Mouse (Mus musculus) heart, adult 11 months (tissue): ENCODE data around the gene Uqcrc1.

Source experiments
- DNase-seq: peaks from one replicate; pipeline ENCODE4 v3.0.0; 2022

Gene Uqcrc1

GRCm38 (mm10) chr9:108987704-108988350 lies 51.4 kb downstream of the Uqcrc1 start:
- peak; percentile 97 for DNase-seq

DNA sequence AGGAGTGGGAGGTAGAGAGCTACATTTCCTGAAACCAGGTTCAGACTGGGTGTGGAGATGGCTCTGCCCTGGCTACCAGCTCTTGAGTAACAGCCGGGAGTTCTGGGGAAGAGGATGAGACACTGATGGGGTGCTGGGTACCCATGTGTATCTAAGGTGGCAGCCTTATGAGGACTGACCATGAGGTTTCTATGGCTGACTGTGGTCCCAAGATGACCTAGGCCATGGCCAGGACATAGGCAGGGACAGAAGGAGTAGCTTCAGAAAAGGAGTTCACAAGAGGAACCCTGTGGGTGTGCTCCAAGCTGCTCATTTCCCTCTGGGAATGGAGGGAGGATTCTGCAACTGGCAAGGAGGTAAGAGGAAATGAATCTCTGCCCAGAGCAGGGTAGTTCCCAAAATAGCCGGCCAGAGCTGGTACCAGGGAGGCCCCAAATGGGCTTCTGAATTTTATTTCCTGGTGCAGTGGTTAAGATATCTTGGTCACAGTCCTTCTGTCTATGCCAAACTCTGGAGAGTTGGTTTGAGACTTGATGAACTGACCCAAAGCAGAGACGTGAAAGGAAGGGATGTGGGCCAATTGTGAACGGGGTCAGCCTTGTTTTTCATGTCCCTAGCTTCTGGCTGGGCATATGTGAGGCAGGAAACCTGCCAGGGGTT lies 53.5 kb downstream of the Uqcrc1 start:
- DNase-seq = peak; percentile 96

DNA sequence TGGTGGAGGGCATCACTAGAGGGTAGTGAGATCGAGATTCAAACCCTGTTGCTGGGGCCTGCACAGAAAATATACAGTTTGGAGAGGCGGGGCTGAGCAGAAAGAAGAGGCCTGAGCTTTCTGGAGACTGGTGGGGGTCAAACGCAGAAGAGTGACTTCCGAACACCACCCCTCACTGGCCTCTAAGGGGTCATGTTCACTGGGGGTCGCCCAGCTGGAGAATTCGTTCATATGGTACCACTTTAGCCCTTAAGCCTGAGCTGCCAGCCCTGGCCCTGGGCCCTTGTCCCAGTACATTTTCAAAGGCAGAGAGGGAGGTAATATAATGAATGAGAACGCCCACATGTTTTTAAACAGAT lies 54.0 kb downstream of the Uqcrc1 start:
- DNase-seq = peak; percentile 94

GRCm38 (mm10) chr9:108991428-108992084 lies 55.1 kb downstream of the Uqcrc1 start, which contains the start of gene Pfkfb4:
Pfkfb4 (plus strand) TSS chr9:108991778.
- peak; percentile 100 for DNase-seq

DNA sequence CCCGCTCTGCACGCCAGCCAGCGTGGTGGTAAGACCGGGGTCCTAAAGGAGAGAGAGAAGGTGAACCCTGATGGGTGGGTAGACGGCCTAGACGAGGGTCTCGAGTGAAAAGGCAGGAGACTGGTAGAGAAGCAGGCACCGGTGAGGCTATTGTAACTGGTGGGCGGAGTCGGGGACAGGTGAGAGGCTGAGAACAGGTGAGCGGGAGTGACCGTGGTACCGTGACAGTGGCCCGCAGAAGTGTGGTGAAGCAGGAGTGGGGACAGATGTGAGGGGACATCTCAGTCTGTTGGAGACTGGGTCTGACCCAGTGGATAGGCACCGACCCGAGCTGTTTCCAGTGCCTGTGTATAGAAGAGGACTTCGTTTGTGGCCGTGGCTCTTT lies 55.6 kb downstream of the Uqcrc1 start:
- DNase-seq = no peak

DNA sequence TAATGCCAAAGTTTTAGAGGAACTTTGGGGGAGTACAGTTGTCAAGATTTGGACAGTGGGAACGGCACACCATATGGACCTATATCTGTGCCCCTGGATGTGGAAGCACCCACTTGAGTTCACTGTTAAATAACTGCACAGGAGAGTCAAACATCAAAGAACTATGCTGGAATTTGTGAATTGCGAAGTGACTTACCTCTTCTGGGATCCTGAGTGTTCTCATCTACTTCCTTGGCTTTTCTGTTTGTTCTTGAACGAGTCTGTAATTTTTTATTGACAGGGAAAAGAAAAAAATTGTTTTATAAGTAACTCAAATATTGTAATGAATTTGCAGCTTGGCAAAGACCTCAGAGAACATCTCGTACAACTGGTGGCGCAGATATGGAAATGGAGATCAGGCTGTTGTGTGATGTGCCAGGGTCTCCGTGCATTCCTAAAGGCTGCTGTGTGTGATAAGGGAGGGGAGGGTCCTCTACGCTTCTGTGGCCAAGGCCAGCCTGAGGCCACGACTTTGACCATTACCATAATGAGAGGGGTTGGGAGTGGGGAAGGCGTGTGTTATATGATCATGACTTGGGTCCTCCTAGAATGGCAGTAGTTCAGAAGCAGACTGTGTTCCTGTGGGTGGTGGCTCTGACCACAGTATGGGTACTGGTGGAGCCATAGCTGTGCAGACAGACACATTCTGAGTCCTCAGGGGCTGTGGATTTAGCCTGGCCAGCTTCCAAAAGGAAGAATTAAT lies 56.4 kb downstream of the Uqcrc1 start:
- DNase-seq = no peak

GRCm38 (mm10) chr9:108996411-108996810 lies 60.0 kb downstream of the Uqcrc1 start:
- DNase-seq = no peak

GRCm38 (mm10) chr9:108998287-108999166 lies 62.1 kb downstream of the Uqcrc1 start:
- peak; percentile 94 for DNase-seq

DNA sequence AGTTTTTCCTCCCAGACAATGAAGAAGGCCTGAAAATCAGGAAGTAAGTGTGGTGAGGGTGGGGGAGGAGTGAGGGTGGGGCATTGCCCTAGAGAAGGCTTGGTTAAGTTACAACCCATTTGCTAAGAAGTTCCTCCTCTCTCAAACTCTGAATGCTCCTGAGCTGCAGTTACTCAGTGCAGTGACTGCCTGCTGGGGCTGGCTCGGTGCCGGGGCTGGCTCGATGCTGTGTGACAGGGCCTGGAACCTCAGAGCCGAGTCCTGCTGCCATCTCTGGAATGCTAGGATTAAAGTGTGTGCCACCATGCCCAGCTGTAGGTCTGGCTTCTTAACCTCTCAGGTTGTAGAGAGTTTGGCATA lies 62.7 kb downstream of the Uqcrc1 start:
- DNase-seq = peak; percentile 85
